Mouse (Mus musculus): ENCODE measurements around the gene Sgcb. TPM values are rescaled to one million over a fixed set of nuclear protein-coding genes. Genes with fewer than 3 reads are reported as not detected.

Gene Sgcb
- polyA plus RNA-seq, 1 experiment: 9.3 TPM

GRCm38 (mm10) chr5:73631001-73631558 is 16.5 kb downstream of the Sgcb start:
- Histone ChIP-seq H3K36me3 (ENCODE audit: control insufficient read depth, insufficient read depth) (peaks cover 10% of the 10 kb centered on the region), H3K4me3 (ENCODE audit: insufficient read depth, poor library complexity, severe bottlenecking) (no peak overlapping the region), H3K79me3 (ENCODE audit: low read depth) (no peaks in the 10 kb centered on the region), H3K79me2 (ENCODE audit: control insufficient read depth, insufficient read depth) (no peaks in the 10 kb centered on the region), H3ac (ENCODE audit: control insufficient read depth, insufficient read length, low read depth) (no peak overlapping the region), H3K27me3 (ENCODE audit: control insufficient read depth, insufficient read depth, insufficient read length) (no peaks in the 10 kb centered on the region)
- TF ChIP-seq MYOG (IDR thresholded peaks at IDR 0.05; ENCODE audit: control insufficient read depth, extremely low read depth, insufficient read length) (no peak), MYOD1 (IDR thresholded peaks at IDR 0.05; ENCODE audit: control insufficient read depth, insufficient read length, low read depth) (no peak), CEBPB (IDR thresholded peaks at IDR 0.05; ENCODE audit: low read depth) (no peak), FOSL1 (IDR thresholded peaks at IDR 0.05; ENCODE audit: insufficient read depth, low read length, poor library complexity, severe bottlenecking) (no peak), MAX (IDR thresholded peaks at IDR 0.05) (no peak)

- no peaks in the 10 kb centered on the region for H3K79me2 ChIP-seq (ENCODE audit: control insufficient read depth, insufficient read depth)
- no peak overlapping the region for H3K4me3 ChIP-seq (ENCODE audit: insufficient read depth, poor library complexity, severe bottlenecking)
- no peaks in the 10 kb centered on the region for H3K27me3 ChIP-seq (ENCODE audit: control insufficient read depth, insufficient read depth, insufficient read length)
- no peak overlapping the region for H3ac ChIP-seq (ENCODE audit: control insufficient read depth, insufficient read length, low read depth)
- no peaks in the 10 kb centered on the region for H3K79me3 ChIP-seq (ENCODE audit: low read depth)
- TF ChIP-seq CEBPB (IDR thresholded peaks at IDR 0.05; ENCODE audit: low read depth): no peak
- TF ChIP-seq MAX (IDR thresholded peaks at IDR 0.05): no peak
- no peak for TF ChIP-seq MYOG (IDR thresholded peaks at IDR 0.05; ENCODE audit: control insufficient read depth, extremely low read depth, insufficient read length)
- no peak for TF ChIP-seq MYOD1 (IDR thresholded peaks at IDR 0.05; ENCODE audit: control insufficient read depth, insufficient read length, low read depth)
- TF ChIP-seq CTCF (IDR thresholded peaks at IDR 0.05; ENCODE audit: control insufficient read depth, insufficient read depth, insufficient read length): no peak
- no peak for TF ChIP-seq USF1 (IDR thresholded peaks at IDR 0.05; ENCODE audit: low read depth)
- no peak for TF ChIP-seq FOSL1 (IDR thresholded peaks at IDR 0.05; ENCODE audit: insufficient read depth, low read length, poor library complexity, severe bottlenecking)
- H3K36me3 ChIP-seq (ENCODE audit: control insufficient read depth, insufficient read depth): peaks cover 8% of the 10 kb centered on the region
Observed at GRCm38 (mm10) chr5:73630141-73630540, 17.4 kb downstream of the Sgcb start.

GRCm38 (mm10) chr5:73627991-73628390 is 19.6 kb downstream of the Sgcb start:
- Histone ChIP-seq H3K36me3 (ENCODE audit: control insufficient read depth, insufficient read depth) (no peaks in the 10 kb centered on the region), H3K79me2 (ENCODE audit: control insufficient read depth, insufficient read depth) (no peaks in the 10 kb centered on the region), H3K79me3 (ENCODE audit: low read depth) (no peaks in the 10 kb centered on the region), H3K4me3 (ENCODE audit: insufficient read depth, poor library complexity, severe bottlenecking) (no peak overlapping the region), H3ac (ENCODE audit: control insufficient read depth, insufficient read length, low read depth) (no peak overlapping the region), H3K27me3 (ENCODE audit: control insufficient read depth, insufficient read depth, insufficient read length) (peaks cover 4% of the 10 kb centered on the region)
- no peak for TF ChIP-seq MAX (IDR thresholded peaks at IDR 0.05)
- no peak for TF ChIP-seq CTCF (IDR thresholded peaks at IDR 0.05; ENCODE audit: control insufficient read depth, insufficient read depth, insufficient read length)
- TF ChIP-seq MYOD1 (IDR thresholded peaks at IDR 0.05; ENCODE audit: control insufficient read depth, insufficient read length, low read depth): no peak
- TF ChIP-seq MYOG (IDR thresholded peaks at IDR 0.05; ENCODE audit: control insufficient read depth, extremely low read depth, insufficient read length): no peak

GRCm38 (mm10) chr5:73627559-73627958 is 20.0 kb downstream of the Sgcb start:
- H3K4me3 ChIP-seq (ENCODE audit: insufficient read depth, poor library complexity, severe bottlenecking): no peak overlapping the region
- H3K27me3 ChIP-seq (ENCODE audit: control insufficient read depth, insufficient read depth, insufficient read length): peaks cover 4% of the 10 kb centered on the region
- no peak overlapping the region for H3ac ChIP-seq (ENCODE audit: control insufficient read depth, insufficient read length, low read depth)
- H3K36me3 ChIP-seq (ENCODE audit: control insufficient read depth, insufficient read depth): no peaks in the 10 kb centered on the region
- H3K79me2 ChIP-seq (ENCODE audit: control insufficient read depth, insufficient read depth): no peaks in the 10 kb centered on the region
- TF ChIP-seq MYOD1 (IDR thresholded peaks at IDR 0.05; ENCODE audit: control insufficient read depth, insufficient read length, low read depth): no peak
- TF ChIP-seq USF1 (IDR thresholded peaks at IDR 0.05; ENCODE audit: low read depth): no peak
- no peak for TF ChIP-seq CTCF (IDR thresholded peaks at IDR 0.05; ENCODE audit: control insufficient read depth, insufficient read depth, insufficient read length)
- TF ChIP-seq MYOG (IDR thresholded peaks at IDR 0.05; ENCODE audit: control insufficient read depth, extremely low read depth, insufficient read length): no peak
- no peak for TF ChIP-seq FOSL1 (IDR thresholded peaks at IDR 0.05; ENCODE audit: insufficient read depth, low read length, poor library complexity, severe bottlenecking)
- TF ChIP-seq CEBPB (IDR thresholded peaks at IDR 0.05; ENCODE audit: low read depth): no peak
- TF ChIP-seq MAX (IDR thresholded peaks at IDR 0.05): no peak
- no peaks in the 10 kb centered on the region for H3K79me3 ChIP-seq (ENCODE audit: low read depth)

GRCm38 (mm10) chr5:73626842-73627241 is 20.7 kb downstream of the Sgcb start:
- Histone ChIP-seq H3K4me3 (ENCODE audit: insufficient read depth, poor library complexity, severe bottlenecking) (no peak overlapping the region), H3K36me3 (ENCODE audit: control insufficient read depth, insufficient read depth) (no peaks in the 10 kb centered on the region), H3K79me2 (ENCODE audit: control insufficient read depth, insufficient read depth) (no peaks in the 10 kb centered on the region), H3K79me3 (ENCODE audit: low read depth) (no peaks in the 10 kb centered on the region), H3K27me3 (ENCODE audit: control insufficient read depth, insufficient read depth, insufficient read length) (peaks cover 4% of the 10 kb centered on the region), H3ac (ENCODE audit: control insufficient read depth, insufficient read length, low read depth) (no peak overlapping the region)
- TF ChIP-seq CEBPB (IDR thresholded peaks at IDR 0.05; ENCODE audit: low read depth) (no peak), CTCF (IDR thresholded peaks at IDR 0.05; ENCODE audit: control insufficient read depth, insufficient read depth, insufficient read length) (no peak), MYOG (IDR thresholded peaks at IDR 0.05; ENCODE audit: control insufficient read depth, extremely low read depth, insufficient read length) (no peak), MYOD1 (IDR thresholded peaks at IDR 0.05; ENCODE audit: control insufficient read depth, insufficient read length, low read depth) (no peak), FOSL1 (IDR thresholded peaks at IDR 0.05; ENCODE audit: insufficient read depth, low read length, poor library complexity, severe bottlenecking) (no peak), USF1 (IDR thresholded peaks at IDR 0.05; ENCODE audit: low read depth) (no peak), MAX (IDR thresholded peaks at IDR 0.05) (no peak)

GRCm38 (mm10) chr5:73625505-73625904 is 22.1 kb downstream of the Sgcb start:
- Histone ChIP-seq H3K36me3 (ENCODE audit: control insufficient read depth, insufficient read depth) (no peaks in the 10 kb centered on the region), H3K4me3 (ENCODE audit: insufficient read depth, poor library complexity, severe bottlenecking) (no peak overlapping the region), H3K79me3 (ENCODE audit: low read depth) (no peaks in the 10 kb centered on the region), H3K27me3 (ENCODE audit: control insufficient read depth, insufficient read depth, insufficient read length) (peaks cover 4% of the 10 kb centered on the region), H3ac (ENCODE audit: control insufficient read depth, insufficient read length, low read depth) (no peak overlapping the region), H3K79me2 (ENCODE audit: control insufficient read depth, insufficient read depth) (no peaks in the 10 kb centered on the region)
- no peak for TF ChIP-seq MYOD1 (IDR thresholded peaks at IDR 0.05; ENCODE audit: control insufficient read depth, insufficient read length, low read depth)
- no peak for TF ChIP-seq MYOG (IDR thresholded peaks at IDR 0.05; ENCODE audit: control insufficient read depth, extremely low read depth, insufficient read length)
- TF ChIP-seq FOSL1 (IDR thresholded peaks at IDR 0.05; ENCODE audit: insufficient read depth, low read length, poor library complexity, severe bottlenecking): no peak
- no peak for TF ChIP-seq CTCF (IDR thresholded peaks at IDR 0.05; ENCODE audit: control insufficient read depth, insufficient read depth, insufficient read length)
- no peak for TF ChIP-seq USF1 (IDR thresholded peaks at IDR 0.05; ENCODE audit: low read depth)
- TF ChIP-seq MAX (IDR thresholded peaks at IDR 0.05): no peak
- TF ChIP-seq CEBPB (IDR thresholded peaks at IDR 0.05; ENCODE audit: low read depth): no peak

Measured in C2C12 (cell line).